Mouse (Mus musculus) olfactory bulb, adult 2 months (tissue): ENCODE measurements around the gene Mast1.

Experiments used
- CTCF ChIP-seq: fragments of 200-500 bp; IDR thresholded peaks from 2 replicates; pipeline ENCODE4 v1.5.1; 2012; ENCODE audit warnings: low read depth, mild to moderate bottlenecking, low read length, moderate library complexity; ENCODE audit not compliant: insufficient read depth
- POLR2A ChIP-seq: fragments of 200-500 bp; IDR thresholded peaks from 2 replicates; pipeline ENCODE4 v1.6.1; 2012; ENCODE audit warnings: mild to moderate bottlenecking, low read depth, low read length, moderate library complexity; ENCODE audit not compliant: insufficient read depth

DNA sequence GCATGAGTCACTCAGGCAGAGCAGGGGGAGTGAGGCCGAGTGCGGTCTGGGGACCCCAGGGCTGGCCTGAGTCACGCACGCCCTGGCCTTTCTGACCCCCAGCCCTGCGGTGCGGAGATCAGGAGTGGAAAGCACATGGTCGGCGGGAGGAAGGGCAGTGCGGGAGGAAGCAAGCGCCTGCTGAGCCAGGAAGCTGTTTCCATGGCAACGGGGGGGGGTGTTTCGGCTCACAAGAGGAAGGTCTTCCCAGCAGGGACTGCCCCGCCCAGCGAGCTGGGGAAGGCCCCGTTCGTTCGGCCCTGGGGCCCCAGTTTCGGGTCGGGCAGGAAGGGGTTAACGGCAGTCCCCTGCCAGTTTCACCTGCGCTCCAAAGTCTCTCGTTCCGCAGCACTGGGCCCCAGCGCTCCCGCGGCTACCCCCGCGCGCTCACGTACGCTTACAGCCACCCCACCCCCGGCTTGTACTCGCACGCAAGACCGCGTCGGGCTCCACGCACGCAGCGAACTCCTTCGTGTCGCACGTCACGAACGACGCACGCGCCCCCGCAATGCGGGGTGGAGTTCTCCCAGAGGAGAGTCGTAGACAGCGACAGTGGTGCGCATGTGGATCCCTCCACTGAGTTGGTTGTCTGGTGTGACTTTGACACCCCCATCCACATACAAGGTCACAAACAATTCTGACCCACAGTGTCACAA, 48.7 kb upstream of the Mast1 start:
- TF ChIP-seq POLR2A (peak; percentile 85), CTCF (no peak)
